Mouse (Mus musculus) ZHBTc4 (cell line): ENCODE results near the gene Gm12248.

Experiments
- DNase-seq: peaks from one replicate; pipeline ENCODE4 v3.0.0-alpha.2; 2011; ENCODE audit warnings: low read depth, low spot score

Gene Gm12248

DNA sequence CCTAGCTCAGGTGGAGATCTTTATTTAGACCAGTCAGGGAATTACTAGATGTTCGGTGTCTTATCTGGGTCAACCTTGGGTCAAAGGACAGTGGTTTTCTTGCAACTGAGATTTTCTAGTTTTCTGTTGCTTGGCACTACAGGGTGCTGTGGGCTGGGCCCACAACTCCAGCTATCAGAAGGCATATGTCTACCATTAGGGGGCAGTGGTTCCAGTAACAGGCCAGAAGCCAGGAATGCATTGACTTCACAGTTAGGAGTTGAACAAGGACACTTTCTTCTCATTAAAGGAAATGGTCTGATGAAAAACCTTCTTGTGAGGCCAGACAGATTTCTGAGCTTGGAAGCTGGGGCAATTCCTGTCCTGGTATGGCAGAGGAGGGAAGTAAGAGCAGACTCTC lies 53.9 kb downstream of the Gm12248 start:
- DNase-seq: peak; percentile 81

DNA sequence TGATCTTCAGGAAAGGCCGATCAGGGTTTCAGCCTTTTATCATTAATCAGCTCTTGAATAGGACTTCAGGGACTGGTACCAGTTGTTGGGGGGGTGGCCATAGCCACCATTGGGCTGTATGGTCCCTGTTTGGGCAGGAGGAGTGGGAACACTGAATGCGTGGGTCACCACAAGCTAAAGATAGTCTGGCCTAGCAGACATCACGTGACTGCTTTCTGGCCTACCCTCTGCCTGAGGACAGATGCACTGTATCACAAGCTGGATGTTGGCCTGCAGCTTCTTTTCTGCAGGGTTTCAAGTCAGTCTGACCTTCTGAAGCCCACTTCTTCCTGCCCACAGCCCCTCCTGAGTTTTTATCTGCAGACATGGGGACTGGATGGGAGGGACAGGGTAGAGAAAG lies 59.3 kb downstream of the Gm12248 start:
- DNase-seq: no peak

- DNase-seq: no peak
Measured at GRCm38 (mm10) chr11:58031176-58031575, 61.8 kb downstream of the Gm12248 start.

- no peak for DNase-seq
Measured at GRCm38 (mm10) chr11:58029869-58030268, 63.1 kb downstream of the Gm12248 start.

DNA sequence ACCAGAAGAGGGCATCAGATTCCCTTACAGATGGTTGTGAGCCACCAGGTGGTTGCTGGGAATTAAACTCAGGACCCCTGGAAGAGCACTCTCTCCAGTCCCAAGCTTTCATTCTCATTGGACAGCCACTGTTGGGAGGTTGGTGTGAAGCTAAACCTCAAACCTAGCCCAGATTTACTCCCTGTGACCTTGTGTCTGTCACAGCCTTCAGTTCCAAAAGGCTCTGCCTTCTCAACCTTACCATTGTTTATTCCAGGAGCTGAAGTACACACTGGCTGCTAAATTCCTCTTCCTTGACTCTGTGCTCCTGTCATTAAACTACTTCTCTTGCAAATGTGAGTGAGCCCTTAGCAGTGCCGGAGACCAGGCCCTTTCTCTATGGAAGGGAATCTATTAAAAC lies 64.0 kb downstream of the Gm12248 start:
- peak; percentile 79 for DNase-seq

GRCm38 (mm10) chr11:58026860-58027259 lies 66.1 kb downstream of the Gm12248 start:
- no peak for DNase-seq

GRCm38 (mm10) chr11:58026337-58026736 lies 66.6 kb downstream of the Gm12248 start:
- no peak for DNase-seq

- no peak for DNase-seq
Measured at GRCm38 (mm10) chr11:58025881-58026280, 67.1 kb downstream of the Gm12248 start.

DNA sequence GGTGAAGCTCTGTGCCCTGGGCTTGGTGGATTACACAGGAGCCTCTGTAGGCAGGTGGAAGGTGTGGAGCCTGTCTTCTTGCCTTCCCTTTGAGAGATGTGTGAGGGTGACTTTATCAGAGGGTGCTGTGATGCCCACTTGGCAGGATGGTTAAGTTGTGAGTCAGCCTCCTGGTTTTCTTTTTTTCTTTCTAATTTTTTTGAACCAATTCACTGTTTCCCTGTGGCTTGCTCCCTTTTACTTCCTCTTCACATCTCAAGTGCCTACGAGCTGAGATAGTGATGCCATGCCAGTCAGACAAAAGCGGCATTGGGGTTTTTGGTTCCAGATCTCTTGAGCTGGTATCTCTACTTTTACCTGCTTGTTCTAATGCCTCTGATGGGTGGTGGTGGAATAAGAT lies 68.3 kb downstream of the Gm12248 start:
- no peak for DNase-seq

GRCm38 (mm10) chr11:58024271-58024670 lies 68.7 kb downstream of the Gm12248 start:
- peak; percentile 35 for DNase-seq

GRCm38 (mm10) chr11:58021618-58022017 lies 71.3 kb downstream of the Gm12248 start:
- DNase-seq: peak; percentile 37

DNA sequence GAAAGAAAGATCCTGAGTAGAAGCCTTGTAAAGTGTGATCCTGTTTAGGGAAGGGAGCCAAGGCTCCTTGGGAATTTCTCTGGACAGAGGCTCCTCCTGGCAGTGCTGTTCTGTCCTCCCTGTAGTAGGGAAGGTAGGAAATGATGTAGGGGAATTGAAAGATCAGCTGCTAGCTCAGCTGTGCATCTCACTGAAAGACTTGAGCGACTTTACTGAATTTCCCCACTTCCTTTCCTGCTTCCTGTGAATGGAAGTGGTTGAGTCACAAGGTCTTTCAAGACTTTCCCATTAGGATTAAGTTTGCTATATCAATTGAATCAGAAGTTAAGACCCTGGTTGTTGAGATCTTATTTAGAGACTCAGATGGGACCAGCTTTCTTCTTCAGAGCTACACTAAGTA lies 71.8 kb downstream of the Gm12248 start:
- DNase-seq: no peak

DNA sequence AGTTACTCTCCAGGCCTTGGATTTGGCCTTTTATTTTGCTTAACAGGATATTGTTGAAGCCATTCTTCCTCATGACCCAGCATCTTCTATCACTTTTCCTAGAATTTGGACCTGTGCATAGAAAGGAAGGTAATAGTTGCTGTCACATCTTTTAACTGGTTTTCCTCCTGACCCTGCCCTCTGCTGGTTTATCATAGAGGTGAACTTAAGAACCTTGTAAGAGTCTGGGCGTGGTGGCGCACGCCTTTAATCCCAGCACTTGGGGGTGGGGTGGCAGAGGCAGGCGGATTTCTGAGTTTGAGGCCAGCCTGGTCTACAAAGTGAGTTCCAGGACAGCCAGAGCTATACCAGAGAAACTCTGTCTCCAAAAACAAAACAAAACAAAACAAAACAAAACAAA lies 74.2 kb downstream of the Gm12248 start:
- DNase-seq: peak; percentile 74

DNA sequence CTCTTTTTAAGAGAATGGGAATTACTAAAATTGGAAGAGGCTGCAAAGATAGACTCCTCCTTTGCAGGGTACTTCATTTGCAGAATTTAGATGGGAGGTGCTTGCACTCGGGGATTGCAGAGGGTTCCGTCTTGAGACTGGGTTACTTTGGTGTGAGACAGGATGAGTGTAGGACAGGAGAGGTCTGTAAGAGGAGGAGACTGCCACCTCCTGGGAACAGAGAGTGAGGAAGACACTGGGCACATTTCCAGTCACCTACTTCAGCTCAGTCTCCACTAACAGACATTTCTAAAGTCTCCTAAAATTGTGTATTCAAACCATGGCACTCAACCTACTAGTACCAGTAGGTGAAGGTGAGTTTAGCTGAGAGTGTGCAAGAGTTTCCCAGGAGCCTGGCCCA lies 74.6 kb downstream of the Gm12248 start:
- DNase-seq: peak; percentile 40

DNA sequence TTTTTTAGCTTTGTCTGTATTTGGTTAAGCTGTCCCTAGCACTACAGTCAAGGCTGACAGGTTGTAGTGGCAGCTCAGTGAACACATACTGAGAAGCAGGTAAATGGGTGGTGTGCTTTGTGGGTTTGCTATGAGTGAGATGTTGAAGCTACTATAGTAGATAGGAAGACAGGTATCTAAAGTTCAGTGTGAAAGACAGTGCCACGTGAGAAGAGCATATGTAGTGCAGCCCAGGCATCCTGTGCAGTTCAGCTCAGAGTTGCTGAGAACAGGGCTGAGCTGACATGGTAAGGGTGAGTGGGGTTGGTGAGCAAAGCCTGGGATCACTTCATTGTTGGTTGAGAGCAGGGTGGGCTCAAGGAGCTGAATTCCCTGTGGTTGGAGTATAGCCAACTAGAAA lies 75.5 kb downstream of the Gm12248 start:
- DNase-seq: no peak

- DNase-seq: no peak
Measured at GRCm38 (mm10) chr11:58016371-58016770, 76.6 kb downstream of the Gm12248 start.

- no peak for DNase-seq
Measured at GRCm38 (mm10) chr11:58015339-58015738, 77.6 kb downstream of the Gm12248 start.

DNA sequence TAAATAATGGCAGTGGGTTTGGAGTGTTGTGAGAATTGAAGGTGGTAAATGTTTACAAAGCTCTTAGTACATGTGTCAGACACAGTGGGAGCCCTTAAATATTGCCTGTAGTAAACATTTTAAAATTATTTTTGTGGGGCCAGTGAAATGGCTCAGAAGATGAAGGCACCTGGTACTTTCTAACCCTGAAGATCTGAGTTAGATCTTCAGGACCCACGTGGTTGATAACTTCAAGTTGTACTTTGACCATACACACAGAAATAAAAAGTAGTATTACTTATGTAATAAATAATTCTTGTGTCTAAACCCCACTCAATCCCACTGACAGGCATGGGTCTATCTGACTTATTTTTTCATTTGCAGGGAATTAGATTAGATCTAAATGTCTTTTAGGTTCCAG lies 78.3 kb downstream of the Gm12248 start:
- DNase-seq: no peak
